Mouse (Mus musculus) CD4-positive helper T cell, adult 2 months (primary cell): ENCODE data around the gene Megf6.

Experiments used
- DNase-seq: peaks from one replicate; pipeline ENCODE4 v3.0.0-alpha.2; 2012; ENCODE audit warnings: low read depth, missing footprints, low spot score

Megf6 gene

DNA sequence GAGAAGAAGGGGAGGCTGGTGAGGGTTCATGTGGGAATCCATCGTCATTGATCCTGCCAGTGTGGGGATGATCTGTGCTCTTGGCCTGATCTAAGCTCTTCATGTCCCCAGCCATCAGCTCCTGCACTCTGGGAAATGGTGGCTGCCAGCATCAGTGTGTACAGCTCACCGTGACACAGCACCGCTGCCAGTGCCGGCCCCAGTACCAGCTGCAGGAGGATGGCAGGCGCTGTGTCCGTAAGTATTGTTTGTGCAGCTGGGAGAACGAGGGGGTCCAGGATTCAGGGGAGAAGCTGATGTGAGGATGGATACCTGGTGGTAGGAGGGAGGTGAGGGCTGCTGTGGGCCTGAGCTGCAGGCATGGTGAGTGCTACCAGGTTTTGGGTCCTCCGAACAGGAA is 78.8 kb downstream of the Megf6 start:
- DNase-seq: no peak

DNA sequence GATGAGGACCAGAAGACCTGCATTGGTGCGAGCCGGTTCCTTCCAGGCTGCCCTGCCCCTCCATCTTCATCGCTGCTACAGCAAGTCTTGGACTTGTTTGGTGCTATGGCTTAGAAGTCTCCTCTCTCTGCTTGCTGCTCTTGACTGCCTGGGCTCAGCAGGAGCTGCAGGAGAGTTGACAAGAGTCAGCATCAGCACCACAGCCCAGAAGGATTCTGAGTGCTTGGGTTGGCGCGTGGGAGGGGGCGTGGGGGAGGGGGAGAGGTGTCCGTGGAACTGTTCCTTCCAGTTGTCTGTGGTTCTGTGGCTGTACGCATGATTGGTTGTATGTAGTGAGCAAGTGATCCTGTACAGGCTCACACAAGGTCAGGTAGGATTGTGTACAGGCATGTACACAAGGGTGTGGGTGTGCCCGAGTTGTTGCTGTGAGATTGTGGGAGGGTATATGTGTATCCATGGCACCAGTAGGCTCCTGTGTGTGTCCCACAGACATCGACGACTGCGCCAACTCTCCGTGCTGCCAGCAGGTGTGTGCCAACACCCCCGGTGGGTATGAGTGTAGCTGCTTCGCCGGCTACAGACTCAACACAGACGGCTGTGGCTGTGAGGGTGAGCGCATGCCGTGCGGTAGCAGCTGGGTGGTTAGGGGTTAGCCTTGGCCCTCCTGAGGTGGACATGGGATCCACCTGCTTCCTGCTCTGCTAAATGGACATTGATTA is 82.2 kb downstream of the Megf6 start:
- no peak for DNase-seq

DNA sequence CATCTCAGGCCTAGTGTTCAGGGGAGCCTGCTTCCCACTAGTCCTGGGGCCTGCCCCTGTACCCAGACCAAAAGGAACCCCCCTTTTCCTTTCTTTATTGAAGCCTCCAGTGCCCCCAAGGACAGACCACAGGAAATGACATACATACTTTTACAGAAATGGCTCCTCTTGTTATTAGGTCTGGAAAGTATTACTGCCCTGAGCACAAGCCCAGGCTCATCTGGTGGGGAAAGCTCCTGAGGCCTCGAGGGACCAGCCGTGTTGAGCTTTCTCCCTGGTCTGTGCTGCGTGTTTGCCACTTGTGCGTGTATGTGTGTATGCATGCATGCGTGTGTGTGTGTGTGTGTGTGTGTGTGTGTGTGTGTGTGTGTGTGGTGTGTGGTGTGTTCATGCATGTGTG is 90.2 kb downstream of the Megf6 start:
- no peak for DNase-seq

DNA sequence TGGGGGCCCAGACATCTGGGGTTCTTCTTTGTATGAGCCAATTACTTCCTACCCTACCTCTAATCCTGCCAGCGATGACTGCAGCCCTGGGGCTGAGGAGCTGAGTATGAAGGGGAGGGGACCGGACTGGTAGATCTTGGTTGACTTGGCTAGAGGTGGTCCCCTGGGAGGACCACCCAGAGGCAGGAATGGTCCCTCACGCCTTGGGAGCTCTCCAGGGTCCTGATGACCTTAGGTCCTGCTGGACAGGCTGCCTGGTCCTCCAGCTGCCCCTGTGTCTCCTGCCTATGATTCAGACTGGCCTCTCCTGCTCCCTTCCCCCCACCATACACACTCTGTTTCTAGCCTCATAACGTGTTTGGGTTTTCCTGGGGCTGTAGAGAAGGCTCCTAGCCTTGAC is 91.5 kb downstream of the Megf6 start:
- no peak for DNase-seq

DNA sequence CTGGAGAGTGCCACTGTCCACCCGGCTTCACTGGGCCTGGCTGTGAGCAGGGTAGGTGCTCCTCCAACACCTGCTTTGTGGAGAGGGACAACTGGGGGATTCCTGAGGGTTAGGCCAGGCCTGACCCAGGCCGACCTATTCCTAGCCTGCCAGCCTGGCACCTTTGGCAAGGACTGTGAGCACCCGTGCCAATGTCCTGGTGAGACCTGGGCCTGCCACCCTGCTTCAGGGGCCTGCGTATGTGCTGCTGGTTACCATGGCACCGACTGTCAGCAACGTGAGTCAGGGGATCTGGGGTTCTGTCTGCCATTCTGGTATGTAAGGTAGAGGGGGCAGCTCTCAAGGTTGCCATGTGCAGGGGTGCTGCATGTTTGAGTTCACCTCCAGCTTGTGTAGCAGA is 97.0 kb downstream of the Megf6 start:
- no peak for DNase-seq

DNA sequence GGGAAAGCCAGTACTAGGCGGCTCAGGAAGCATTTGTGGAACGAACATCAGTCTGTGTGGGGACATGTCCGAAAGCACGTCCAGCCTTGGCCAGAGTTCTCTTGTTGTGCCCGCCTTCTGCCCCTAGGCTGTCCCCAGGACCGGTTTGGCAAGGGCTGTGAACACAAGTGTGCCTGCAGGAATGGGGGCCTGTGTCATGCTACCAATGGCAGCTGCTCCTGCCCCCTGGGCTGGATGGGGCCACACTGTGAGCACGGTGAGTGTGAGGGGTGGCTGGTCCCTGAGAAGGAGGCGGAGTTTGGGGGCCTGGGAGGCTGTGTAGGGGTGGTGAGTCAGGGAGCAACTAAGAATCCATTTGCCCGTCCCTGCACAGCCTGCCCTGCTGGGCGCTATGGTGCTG is 99.0 kb downstream of the Megf6 start:
- no peak for DNase-seq

DNA sequence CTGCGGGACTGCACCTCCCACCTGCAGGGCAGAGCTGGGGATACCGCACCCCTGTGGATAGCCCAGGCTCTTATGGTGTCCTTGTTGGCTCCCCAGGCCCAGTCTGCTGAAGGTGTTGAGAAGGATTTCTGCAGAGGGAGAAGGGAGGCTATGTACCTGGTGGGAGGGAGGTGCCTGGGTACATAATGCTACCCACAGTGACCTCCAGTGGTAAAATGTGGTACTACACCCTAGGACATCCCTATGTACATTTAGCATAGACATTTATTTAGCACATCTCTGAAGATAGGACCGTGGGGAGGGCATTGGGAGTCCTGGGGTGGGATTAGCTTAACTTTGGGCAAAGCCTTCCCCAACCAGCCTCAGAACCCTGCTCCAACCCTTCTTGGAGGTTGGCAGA is 102.5 kb downstream of the Megf6 start:
- peak; percentile 19 for DNase-seq

DNA sequence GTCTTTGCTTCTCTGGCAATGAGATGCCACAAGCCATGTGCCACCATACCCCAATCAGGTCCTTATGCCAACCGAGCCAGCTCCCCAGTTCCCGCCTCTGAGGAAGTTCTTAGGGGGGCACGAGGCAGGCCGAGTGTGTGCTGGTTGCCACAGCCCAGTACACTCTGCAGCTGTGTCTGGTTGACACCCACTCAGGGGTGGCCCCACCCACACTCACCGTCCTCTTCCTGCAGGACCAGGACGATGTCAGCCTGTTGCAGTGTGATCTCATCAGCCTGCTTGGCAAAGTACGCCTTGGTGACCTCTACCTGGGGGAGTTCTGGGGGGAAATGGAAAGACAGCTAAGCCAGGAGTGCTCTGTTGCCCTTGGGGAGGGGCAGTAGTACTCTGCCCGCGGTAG is 109.0 kb downstream of the Megf6 start:
- no peak for DNase-seq

DNA sequence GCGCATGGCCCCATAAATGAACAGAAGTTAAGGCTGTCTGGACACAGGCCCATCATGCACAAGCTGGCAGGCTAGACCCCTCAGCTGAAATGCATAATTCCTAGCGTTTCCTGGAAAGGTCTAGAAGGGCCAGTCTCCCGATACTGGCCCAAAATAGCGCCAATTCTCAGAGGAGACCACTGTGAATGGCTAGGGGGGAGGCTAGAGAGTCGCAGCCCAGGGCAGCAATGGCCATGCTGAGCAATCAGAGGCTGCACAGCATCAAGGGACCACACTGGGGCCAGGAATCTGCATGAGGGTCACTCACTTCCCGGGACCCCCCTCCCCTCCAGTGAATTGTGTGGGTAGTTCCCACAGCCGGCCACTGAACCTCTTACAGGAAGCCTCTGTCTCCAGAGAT is 113.1 kb downstream of the Megf6 start:
- no peak for DNase-seq

DNA sequence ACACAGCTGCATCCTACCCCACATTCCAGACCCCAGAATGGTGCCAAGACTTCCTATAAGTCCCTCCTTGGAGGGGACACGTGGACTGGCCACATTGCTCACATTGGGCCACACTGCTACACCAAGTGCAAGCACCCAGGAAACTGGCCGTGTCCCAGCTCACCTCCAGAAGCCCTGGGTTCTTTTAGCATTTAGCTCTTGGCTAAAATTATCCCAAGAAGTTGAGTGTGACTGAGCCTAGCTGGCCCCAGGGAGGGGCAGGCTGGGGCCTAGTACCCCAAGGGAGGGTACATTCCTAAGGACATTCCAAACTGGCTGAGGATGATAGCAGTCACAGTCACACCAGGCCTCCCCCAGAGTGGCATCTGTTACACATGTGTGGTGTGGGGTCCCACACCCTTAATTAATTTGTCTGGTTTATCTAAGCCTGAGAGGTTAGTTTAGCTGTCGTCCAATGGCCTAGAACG is 123.2 kb downstream of the Megf6 start:
- no peak for DNase-seq

DNA sequence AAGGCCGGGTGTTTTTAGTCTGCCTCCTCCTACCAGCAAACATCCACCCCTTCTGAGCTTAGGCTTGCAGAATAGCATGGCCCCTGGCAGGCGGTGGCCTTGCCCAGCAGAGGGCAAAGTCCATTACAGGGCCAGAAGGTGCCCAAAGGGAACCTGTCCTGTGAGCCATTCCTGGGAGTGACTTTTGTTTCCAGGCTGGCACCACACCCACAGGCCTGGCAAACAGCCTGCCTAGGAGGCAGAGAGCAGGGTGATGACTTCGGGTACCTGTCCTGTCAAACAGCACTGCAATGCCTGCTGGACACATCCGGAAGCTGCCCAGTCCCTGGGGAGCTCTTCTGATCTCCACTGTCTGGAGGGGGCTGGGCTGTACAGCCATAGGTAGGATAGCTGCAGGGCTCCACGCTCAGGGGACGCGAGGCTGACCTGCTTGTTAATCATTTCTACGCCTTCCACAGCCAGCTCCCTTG is 123.8 kb downstream of the Megf6 start:
- no peak for DNase-seq

DNA sequence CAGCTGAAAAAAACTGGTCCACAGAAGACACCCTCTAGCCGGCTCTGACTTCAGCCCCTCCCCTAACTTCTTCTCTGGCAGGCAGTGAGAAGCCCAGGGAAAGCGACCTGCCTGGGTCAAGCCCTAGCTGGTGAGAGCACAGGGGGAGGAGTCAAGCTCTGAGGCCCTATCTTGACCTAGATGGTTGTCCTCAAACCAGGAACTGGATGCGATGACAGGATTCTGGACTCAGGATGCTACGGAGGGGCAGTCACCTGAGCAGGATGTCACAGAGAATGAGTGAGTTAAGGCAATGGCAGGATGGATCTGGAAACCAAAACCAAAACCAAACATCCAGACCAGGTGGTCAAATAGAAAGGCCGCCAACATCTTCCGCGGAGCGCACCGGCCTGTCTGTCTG is 127.2 kb downstream of the Megf6 start:
- DNase-seq: no peak

DNA sequence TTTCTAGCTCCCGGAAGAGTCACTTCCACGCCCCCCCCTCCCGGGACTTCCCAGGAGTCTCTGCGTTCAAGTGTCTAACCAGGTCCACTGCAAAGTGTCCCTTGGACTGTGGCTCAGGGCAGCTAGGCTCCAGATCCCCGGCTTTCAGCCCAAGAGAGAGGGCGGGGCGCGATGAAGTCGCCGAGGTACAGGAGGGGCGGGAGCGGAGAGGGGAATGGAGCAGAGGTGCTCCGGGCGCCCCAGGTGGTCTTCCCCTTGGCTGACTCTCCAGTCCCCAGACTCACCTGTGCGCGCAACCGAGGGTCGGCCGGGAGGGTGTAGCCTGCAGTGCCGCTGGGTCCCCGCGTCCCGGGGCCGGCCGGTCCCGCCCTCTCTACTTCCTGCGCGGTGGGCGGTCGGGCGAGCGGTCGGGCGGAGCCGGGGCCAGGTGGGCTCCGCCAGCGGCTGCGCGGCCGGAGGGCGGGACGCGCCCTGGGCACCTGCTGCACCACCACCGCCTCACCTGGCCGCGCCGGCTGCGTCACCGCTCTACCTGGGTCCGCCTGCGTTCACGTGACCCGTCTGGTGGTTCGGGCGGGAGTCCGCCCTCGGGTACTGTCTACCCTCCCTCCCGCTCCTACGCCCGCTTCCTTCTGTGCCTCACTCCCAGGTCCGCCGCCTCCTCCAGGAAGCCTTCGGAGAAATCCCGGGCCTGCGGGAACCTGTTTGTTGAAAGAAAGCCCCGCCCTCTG is 129.2 kb downstream of the Megf6 start:
- no peak for DNase-seq

DNA sequence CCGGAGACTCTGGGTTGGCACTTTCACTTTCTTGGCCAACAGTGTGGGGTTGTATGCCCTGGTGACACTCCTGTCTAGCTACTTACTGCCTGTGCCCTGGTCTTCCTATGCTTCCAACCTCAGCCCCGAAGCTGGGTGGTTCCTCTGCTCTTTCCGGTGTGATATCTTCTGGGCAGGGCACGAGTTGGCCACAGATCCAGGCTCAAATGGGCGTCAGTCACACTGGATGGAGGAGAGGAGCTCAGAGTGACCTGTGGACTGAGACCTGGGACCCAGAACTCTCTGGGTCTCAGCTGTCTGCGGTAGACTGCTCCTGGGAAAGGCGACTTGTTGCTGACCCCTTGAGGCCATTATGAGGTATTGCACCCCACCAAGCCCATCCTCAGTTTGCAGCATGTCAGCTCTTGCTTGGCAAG is 130.9 kb downstream of the Megf6 start, which contains the start of gene Arhgef16:
Arhgef16 (minus strand) TSS at position 211 of the 416 bp plus-strand sequence.
- DNase-seq: peak; percentile 41

DNA sequence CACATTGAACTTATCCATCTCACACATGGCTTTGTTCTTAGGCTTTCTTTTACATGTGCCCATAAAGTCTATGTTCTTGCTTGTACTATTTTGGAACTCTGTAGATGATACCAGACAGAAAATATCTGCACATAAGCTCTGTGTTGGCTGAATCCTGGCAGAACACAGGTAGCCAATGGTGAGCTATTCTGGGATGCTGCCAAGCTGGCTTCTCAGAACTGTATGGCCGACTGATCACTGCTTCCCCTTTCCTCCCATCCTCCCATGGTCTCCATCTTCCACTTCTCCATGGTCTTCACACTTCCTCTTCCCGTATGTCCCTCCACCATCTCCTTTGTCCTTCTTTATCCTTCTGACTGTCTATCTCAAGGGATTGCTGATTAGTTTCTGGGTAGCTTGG is 138.6 kb downstream of the Megf6 start:
- DNase-seq: no peak

DNA sequence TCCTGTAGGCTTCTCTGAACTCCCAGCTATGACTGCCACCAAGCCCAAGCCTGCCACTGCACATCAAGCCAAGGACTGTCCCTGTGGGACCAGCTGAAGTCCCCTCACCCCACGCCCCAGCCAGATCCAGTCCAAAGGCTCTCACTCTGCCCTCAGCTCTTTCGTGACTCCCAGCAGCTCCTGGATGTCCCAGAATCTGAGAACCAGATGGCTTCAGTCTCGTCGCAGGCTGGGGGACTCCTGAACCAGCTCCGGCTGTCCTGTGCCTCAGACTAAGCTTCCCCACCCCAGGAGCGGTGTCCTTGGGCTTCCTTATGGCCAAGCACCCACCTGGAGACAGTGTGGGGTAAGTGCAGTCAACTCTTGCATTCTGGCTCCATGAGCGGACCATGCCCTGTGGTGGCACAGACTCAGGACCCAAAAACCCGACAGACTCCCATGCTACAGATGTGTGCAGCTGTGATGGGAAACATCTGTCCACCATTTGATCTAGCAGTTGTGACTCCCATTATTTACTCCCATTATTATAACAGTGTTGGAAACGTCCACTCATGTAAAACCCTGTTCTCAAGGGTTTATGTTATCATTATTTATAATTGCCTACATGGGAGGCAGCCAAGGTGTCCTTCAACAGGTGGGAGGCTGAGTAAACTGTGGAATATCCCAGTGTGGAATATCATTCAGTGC is 140.2 kb downstream of the Megf6 start:
- DNase-seq: no peak

DNA sequence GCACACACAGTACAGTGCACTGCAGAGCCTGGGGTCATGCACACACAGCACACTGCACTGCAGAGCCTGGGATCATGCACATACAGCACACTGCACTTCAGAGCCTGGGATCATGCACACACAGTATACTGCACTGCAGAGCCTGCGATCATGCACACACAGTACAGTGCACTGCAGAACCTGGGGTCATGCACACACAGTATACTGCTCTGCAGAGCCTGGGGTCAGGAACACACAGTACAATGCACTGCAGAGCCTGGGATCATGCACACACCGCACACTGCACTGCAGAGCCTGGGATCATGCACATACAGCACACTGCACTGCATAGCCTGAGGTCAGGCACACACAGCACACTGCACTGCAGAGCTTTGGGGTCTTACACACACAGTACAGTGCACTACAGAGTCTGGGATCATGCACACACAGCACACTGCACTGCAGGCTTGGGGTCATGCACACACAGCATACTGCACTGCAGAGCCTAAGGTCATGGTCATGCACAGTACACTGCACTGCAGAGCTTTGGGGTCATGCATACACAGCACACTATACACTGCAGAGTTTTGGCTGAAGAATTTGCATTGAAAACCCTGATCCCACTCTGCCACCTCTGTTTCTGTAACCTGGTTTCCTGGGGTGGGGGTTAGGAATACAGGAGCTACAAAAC is 141.7 kb downstream of the Megf6 start:
- DNase-seq: no peak

DNA sequence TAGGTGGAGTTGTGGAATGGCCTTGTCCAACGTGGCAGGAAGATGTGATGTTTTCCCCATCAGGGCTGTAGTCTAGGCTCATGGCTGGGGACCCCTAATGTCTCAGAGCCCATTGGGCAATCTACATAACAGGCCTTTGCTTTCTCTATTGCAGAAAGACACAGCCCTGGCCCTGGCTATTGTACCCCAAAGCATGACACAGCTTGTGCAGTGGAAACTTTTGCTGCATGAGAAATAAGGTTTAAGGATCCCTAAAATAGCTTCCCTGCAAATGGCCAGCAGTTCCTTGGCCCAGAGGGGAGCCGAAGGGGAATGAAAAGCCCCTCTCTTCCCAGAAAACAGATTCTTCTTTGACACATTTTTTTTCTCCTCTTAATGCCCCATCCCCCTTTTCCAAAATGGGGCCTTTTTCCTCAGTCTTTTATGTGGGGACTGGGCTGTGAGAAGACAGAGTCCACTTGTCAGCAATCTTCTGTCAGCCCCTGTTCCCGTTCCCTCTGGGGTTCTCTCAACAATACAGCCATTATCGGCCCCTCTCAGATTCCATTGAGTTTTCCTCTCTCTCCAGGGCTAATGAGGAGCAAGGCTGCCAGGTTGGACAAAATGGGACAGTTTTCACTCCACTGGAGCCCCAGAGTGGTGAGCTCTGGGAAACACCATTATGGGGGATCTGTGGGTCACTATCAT is 142.5 kb downstream of the Megf6 start:
- no peak for DNase-seq

DNA sequence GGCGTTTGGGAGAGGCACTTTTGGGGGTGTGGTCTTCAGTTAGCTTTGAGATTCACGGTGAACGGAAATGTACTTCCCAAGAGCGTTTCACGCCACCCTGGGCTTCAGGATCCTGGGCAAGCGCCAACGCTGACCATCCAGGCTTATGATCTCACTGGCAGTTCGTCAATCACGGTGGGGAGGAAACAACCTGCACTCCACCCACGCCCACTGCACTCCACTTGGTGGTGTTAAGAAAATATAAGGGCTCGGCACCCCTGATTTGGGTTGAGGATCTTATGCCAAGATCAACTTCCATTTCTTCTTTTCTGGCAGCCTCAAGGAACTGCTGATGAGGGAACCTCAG is 143.1 kb downstream of the Megf6 start:
- DNase-seq: no peak
